Mouse (Mus musculus) bone marrow macrophage, adult 2 months (primary cell): Measurements from ENCODE around the gene Prrt4.

Experiments used
- CTCF ChIP-seq: IDR thresholded peaks from 2 replicates; pipeline ENCODE4 v1.5.1; 2012; ENCODE audit warnings: low read depth, mild to moderate bottlenecking, low read length, moderate library complexity
- POLR2A ChIP-seq: IDR thresholded peaks from 2 replicates; pipeline ENCODE4 v1.6.1; 2012; ENCODE audit warnings: mild to moderate bottlenecking, low read depth, low read length, borderline replicate concordance

GRCm38 (mm10) chr6:29195146-29195545 is 15.8 kb upstream of the Prrt4 start:
- TF ChIP-seq CTCF = no peak
- no peak for TF ChIP-seq POLR2A
